Mouse (Mus musculus): ENCODE measurements at regions not wholly inside any gene's neighbourhood (a gene's known extent, or its start where the extent isn't known, plus 50 kb on each side); places are given as distances from the start of the nearest gene placed in this dataset.
A peak's percentile ranks its signal among the peaks of the same experiment; 100 is the strongest.

GRCm38 (mm10) chr13:16760045-16760444 lies 748.4 kb downstream of the Inhba start:
- no peak for DNase-seq (ENCODE audit: low read depth)

- no peak for DNase-seq (ENCODE audit: low read depth)
These were observed 749.8 kb downstream of the Inhba start for GRCm38 (mm10) chr13:16761415-16761814.

DNA sequence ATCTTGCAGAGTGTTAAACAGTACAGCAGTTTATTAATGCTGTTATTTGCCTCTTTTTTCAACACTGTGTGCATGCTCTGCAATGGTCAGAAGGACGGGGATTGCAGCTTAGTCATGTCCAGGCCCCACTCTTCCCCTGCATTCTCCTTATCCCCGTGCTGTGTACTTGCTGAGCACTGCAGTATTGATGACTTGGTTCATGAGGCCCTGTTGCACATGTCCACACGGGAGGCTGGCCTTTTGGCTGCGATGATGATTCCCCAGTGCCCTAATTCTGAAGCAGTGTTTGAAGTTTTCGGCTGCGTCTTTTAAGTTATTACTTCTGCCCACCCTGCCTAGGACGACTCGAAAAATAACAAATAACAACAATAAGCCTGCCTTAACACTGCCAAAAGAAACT lies 750.7 kb downstream of the Inhba start:
- DNase-seq (ENCODE audit: low read depth): no peak

- no peak for DNase-seq (ENCODE audit: low read depth)
These were observed 751.3 kb downstream of the Inhba start for GRCm38 (mm10) chr13:16762727-16763512.

DNA sequence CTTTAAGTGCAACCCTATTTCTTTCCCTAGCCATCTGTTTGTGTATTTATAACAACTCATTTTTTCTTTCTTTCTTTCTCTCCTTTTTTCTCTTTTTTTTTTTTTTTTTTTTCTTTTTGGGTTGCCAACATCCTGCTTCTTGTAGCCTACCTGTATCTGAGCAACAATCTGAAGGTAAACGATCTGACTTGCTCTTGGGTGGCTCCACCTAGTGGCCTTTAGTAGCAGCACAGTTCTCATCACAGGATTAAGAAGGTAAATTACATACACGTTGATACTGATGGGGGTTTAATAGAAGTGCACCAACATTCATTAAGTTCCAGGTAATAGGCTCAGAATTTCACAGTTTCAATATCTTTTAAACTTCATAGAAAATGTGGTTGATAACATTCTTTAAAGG lies 752.1 kb downstream of the Inhba start:
- peak; percentile 60 for DNase-seq (ENCODE audit: low read depth)

GRCm38 (mm10) chr13:16769409-16769808 lies 757.8 kb downstream of the Inhba start:
- no peak for DNase-seq (ENCODE audit: low read depth)

GRCm38 (mm10) chr13:16769848-16770422 lies 758.3 kb downstream of the Inhba start:
- no peak for DNase-seq (ENCODE audit: low read depth)

DNA sequence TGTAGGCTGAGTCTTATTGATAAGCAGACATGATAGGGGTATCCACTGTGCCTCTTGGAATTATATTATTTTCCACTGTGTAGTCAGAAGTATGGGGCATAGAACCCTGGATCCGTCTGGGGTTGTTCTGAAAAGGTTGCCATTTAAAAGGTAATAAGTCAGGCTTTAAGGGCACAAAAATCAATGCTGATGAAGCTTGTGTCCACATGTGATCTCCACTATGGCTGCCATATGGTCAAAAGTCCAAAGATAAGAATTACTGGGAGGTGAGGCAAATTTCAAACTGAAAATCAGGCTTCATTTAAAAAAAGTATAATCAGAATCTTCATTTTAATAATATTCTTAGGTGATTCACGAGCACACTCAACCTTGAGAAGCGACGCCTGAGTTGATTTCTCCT lies 760.2 kb downstream of the Inhba start:
- no peak for DNase-seq (ENCODE audit: low read depth)

DNA sequence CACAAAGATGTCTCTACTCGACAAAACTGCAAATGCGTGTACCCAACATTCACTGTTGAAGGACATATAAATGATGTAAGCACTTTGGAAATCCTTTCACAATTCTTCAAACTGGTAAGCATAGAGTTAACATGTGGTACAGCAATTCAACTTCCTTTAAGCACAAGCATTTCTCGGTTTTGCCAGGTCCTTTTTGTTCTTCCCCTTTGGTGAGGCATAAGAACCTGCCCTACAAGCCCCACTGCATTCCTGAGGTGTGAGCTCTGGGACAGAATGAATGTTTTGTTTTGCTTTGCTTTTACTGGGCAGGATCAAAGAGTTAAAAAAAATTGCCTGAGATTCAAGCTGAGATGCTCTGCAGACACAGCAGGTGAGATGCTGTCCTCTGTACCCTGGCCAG lies 793.9 kb downstream of the Inhba start:
- no peak for DNase-seq (ENCODE audit: low read depth)
